Mouse (Mus musculus): Measurements from ENCODE around the gene Stum. TPM values are rescaled to one million over a fixed set of nuclear protein-coding genes. Genes with fewer than 3 reads are reported as not detected.

Gene Stum
- polyA plus RNA-seq, 1 experiment: not detected

DNA sequence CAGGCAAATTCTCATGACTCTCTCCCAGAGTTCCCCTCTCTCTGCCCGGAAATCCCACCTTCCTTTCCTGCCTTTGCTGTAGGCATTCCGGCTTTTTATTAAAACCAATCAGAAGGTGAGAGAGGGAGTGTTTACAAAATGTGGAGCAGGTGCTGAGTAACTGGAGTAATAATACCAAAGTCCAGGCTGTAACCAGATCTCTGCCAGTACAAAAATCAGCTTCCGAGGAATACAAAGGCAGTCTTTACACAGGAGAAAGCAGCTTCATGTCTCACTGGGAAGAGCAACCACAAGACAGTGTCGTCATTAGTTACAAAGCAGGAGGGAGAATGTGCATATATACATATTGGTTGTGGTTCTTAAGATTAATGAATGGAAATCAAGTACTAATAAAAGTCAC, 19.3 kb upstream of the Stum start:
- TF ChIP-seq CTCF (IDR thresholded peaks at IDR 0.05; ENCODE audit: low read depth, low read length): no peak
- no peak for TF ChIP-seq POLR2A (IDR thresholded peaks at IDR 0.05; ENCODE audit: borderline replicate concordance, low read depth, low read length)
- peaks cover 5% of the 10 kb centered on the region for H3K4me1 ChIP-seq (ENCODE audit: control insufficient read depth, insufficient read depth, low read length)
- H3K27ac ChIP-seq (ENCODE audit: insufficient read depth, low read depth, low read length): no peak overlapping the region
- no peak overlapping the region for H3K4me3 ChIP-seq (ENCODE audit: insufficient read depth, low read length)

GRCm38 (mm10) chr1:180500641-180501040, 17.3 kb upstream of the Stum start:
- TF ChIP-seq POLR2A (IDR thresholded peaks at IDR 0.05; ENCODE audit: borderline replicate concordance, low read depth, low read length) (no peak), CTCF (IDR thresholded peaks at IDR 0.05; ENCODE audit: low read depth, low read length) (no peak)
- no peaks in the 10 kb centered on the region for H3K4me1 ChIP-seq (ENCODE audit: control insufficient read depth, insufficient read depth, low read length)

DNA sequence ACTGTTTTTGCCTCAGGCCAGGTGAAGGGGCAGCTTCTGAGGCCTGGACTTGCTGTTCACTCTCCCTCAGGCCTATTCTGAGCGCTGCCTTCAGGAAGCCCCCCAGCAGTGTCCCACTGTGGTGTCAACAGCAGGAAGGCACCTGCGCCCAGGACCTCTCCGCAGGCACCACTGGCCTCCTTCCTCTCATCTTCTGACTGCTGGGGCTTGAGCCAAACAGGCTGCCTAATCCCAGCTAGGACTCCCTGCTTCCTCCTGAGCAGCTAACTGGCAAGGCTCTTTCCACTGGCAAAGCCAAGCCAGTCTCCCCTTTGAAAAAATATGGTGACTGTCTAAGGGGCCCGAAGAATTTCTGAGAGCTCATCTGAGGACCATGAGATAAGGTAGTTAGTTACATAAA, 16.9 kb upstream of the Stum start:
- Histone ChIP-seq H3K4me3 (ENCODE audit: insufficient read depth, low read length) (no peak overlapping the region), H3K27ac (ENCODE audit: insufficient read depth, low read depth, low read length) (no peak overlapping the region), H3K4me1 (ENCODE audit: control insufficient read depth, insufficient read depth, low read length) (no peaks in the 10 kb centered on the region)
- TF ChIP-seq POLR2A (IDR thresholded peaks at IDR 0.05; ENCODE audit: borderline replicate concordance, low read depth, low read length) (no peak), CTCF (IDR thresholded peaks at IDR 0.05; ENCODE audit: low read depth, low read length) (no peak)

More at GRCm38 (mm10) chr1:180500641-180501040, 17.3 kb upstream of the Stum start:
- H3K4me3 ChIP-seq (ENCODE audit: insufficient read depth, low read length): no peak overlapping the region
- H3K27ac ChIP-seq (ENCODE audit: insufficient read depth, low read depth, low read length): no peak overlapping the region

GRCm38 (mm10) chr1:180499766-180500165, 16.5 kb upstream of the Stum start:
- no peak for TF ChIP-seq POLR2A (IDR thresholded peaks at IDR 0.05; ENCODE audit: borderline replicate concordance, low read depth, low read length)
- no peak for TF ChIP-seq CTCF (IDR thresholded peaks at IDR 0.05; ENCODE audit: low read depth, low read length)
- H3K4me1 ChIP-seq (ENCODE audit: control insufficient read depth, insufficient read depth, low read length): no peaks in the 10 kb centered on the region
- no peak overlapping the region for H3K27ac ChIP-seq (ENCODE audit: insufficient read depth, low read depth, low read length)
- H3K4me3 ChIP-seq (ENCODE audit: insufficient read depth, low read length): no peak overlapping the region

- Histone ChIP-seq H3K4me1 (ENCODE audit: control insufficient read depth, insufficient read depth, low read length) (no peaks in the 10 kb centered on the region), H3K27ac (ENCODE audit: insufficient read depth, low read depth, low read length) (no peak overlapping the region), H3K4me3 (ENCODE audit: insufficient read depth, low read length) (no peak overlapping the region)
- TF ChIP-seq CTCF (IDR thresholded peaks at IDR 0.05; ENCODE audit: low read depth, low read length): no peak
- TF ChIP-seq POLR2A (IDR thresholded peaks at IDR 0.05; ENCODE audit: borderline replicate concordance, low read depth, low read length): no peak
These were observed 9.5 kb upstream of the Stum start for GRCm38 (mm10) chr1:180492777-180493176.

GRCm38 (mm10) chr1:180485346-180485745, 2.0 kb upstream of the Stum start:
- Histone ChIP-seq H3K4me3 (ENCODE audit: insufficient read depth, low read length) (no peak overlapping the region), H3K27ac (ENCODE audit: insufficient read depth, low read depth, low read length) (no peak overlapping the region), H3K4me1 (ENCODE audit: control insufficient read depth, insufficient read depth, low read length) (no peaks in the 10 kb centered on the region)
- TF ChIP-seq CTCF (IDR thresholded peaks at IDR 0.05; ENCODE audit: low read depth, low read length): no peak
- no peak for TF ChIP-seq POLR2A (IDR thresholded peaks at IDR 0.05; ENCODE audit: borderline replicate concordance, low read depth, low read length)

- H3K4me3 ChIP-seq (ENCODE audit: insufficient read depth, low read length): no peak overlapping the region
- no peaks in the 10 kb centered on the region for H3K4me1 ChIP-seq (ENCODE audit: control insufficient read depth, insufficient read depth, low read length)
- no peak overlapping the region for H3K27ac ChIP-seq (ENCODE audit: insufficient read depth, low read depth, low read length)
- TF ChIP-seq CTCF (IDR thresholded peaks at IDR 0.05; ENCODE audit: low read depth, low read length): no peak
- no peak for TF ChIP-seq POLR2A (IDR thresholded peaks at IDR 0.05; ENCODE audit: borderline replicate concordance, low read depth, low read length)
These were observed 385 bp downstream of the Stum start for GRCm38 (mm10) chr1:180482840-180483398.

DNA sequence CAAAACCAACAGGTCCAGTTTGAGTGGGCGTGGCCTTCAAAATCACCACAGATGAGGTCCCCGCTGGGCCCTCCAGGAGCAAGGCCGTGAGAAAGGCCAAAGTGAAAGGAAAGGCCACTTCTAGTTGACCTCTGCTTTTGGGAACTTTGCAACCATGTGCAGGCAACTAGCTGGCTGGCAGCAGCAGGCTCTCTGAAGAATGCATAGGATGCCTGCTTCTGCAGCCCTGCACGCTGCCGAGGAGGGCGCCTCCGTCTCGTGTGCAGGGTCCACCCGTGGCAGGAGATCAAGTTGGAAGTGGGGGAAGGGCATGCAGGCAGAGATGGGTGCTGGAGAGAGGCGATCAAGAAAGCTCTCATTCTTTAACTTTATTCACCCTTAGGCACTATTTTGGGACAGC, 1.3 kb downstream of the Stum start:
- Histone ChIP-seq H3K27ac (ENCODE audit: insufficient read depth, low read depth, low read length) (no peak overlapping the region), H3K4me1 (ENCODE audit: control insufficient read depth, insufficient read depth, low read length) (no peaks in the 10 kb centered on the region), H3K4me3 (ENCODE audit: insufficient read depth, low read length) (no peak overlapping the region)
- TF ChIP-seq POLR2A (IDR thresholded peaks at IDR 0.05; ENCODE audit: borderline replicate concordance, low read depth, low read length) (no peak), CTCF (IDR thresholded peaks at IDR 0.05; ENCODE audit: low read depth, low read length) (no peak)

GRCm38 (mm10) chr1:180481331-180481730, 2.0 kb downstream of the Stum start:
- TF ChIP-seq CTCF (IDR thresholded peaks at IDR 0.05; ENCODE audit: low read depth, low read length) (no peak), POLR2A (IDR thresholded peaks at IDR 0.05; ENCODE audit: borderline replicate concordance, low read depth, low read length) (no peak)
- H3K27ac ChIP-seq (ENCODE audit: insufficient read depth, low read depth, low read length): no peak overlapping the region
- no peaks in the 10 kb centered on the region for H3K4me1 ChIP-seq (ENCODE audit: control insufficient read depth, insufficient read depth, low read length)
- H3K4me3 ChIP-seq (ENCODE audit: insufficient read depth, low read length): no peak overlapping the region

GRCm38 (mm10) chr1:180480325-180480724, 3.0 kb downstream of the Stum start:
- Histone ChIP-seq H3K27ac (ENCODE audit: insufficient read depth, low read depth, low read length) (no peak overlapping the region), H3K4me3 (ENCODE audit: insufficient read depth, low read length) (no peak overlapping the region), H3K4me1 (ENCODE audit: control insufficient read depth, insufficient read depth, low read length) (no peaks in the 10 kb centered on the region)
- no peak for TF ChIP-seq POLR2A (IDR thresholded peaks at IDR 0.05; ENCODE audit: borderline replicate concordance, low read depth, low read length)
- no peak for TF ChIP-seq CTCF (IDR thresholded peaks at IDR 0.05; ENCODE audit: low read depth, low read length)

DNA sequence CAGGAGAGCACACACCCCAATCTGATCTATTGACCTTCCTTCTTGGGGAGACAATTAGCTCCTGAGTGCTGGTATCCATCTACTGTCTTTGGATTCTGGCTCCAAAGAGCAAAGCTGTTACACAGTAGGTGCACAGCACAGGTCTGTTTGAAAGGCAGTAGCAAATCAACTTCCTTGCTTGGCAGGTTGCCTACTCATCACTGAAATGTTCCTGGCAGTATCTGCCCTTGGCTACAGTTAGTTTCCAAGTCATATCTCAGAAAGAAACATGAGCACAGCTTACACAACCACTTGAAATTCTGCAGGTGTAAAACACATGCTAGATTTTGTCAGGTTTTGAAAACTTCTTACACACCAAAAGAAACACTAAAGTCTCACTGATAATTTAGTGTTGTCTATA, 9.7 kb downstream of the Stum start:
- Histone ChIP-seq H3K4me3 (ENCODE audit: insufficient read depth, low read length) (no peak overlapping the region), H3K4me1 (ENCODE audit: control insufficient read depth, insufficient read depth, low read length) (no peaks in the 10 kb centered on the region), H3K27ac (ENCODE audit: insufficient read depth, low read depth, low read length) (no peak overlapping the region)
- no peak for TF ChIP-seq CTCF (IDR thresholded peaks at IDR 0.05; ENCODE audit: low read depth, low read length)
- TF ChIP-seq POLR2A (IDR thresholded peaks at IDR 0.05; ENCODE audit: borderline replicate concordance, low read depth, low read length): no peak

All from bone marrow macrophage, adult 2 months (primary cell).